Mouse (Mus musculus) ovary, postnatal 36 days (tissue): ENCODE measurements around the gene Erich6b.

Experiments
- DNase-seq: peaks from one replicate; pipeline ENCODE4 v3.0.0; 2022; ENCODE audit warnings: low spot score, mixed read lengths

The Erich6b gene

GRCm38 (mm10) chr14:75642080-75642479 is at the start of gene Erich6b:
TSS of gene Erich6b (plus strand) at chr14:75642259.
- peak; percentile 62 for DNase-seq

- DNase-seq, result no peak
Observed at GRCm38 (mm10) chr14:75592978-75593377, 49.1 kb upstream of the Erich6b start, which contains the start of gene Spert. TSS of gene Spert (minus strand) at chr14:75593116.

DNA sequence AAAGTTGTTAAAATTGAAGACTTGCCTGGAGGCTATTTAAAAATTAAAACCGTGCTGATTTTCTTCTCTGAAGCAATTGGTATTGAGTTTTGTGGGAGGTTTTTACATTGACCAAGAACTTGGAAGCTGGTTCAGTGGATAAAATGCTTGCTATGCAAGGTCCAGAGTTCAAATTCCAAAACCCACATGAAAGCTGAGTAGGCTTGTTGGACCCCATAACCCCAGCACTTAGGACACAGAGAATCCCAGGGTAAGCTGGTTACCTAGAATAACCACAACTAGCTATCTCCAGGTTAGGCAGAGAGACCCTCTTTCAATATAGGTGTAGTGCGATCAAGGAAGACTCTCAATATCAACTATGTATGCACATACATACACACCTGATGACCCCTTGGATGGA is 32.9 kb upstream of the Erich6b start:
- no peak for DNase-seq

GRCm38 (mm10) chr14:75616375-75616774 is 25.7 kb upstream of the Erich6b start:
- DNase-seq, result no peak

DNA sequence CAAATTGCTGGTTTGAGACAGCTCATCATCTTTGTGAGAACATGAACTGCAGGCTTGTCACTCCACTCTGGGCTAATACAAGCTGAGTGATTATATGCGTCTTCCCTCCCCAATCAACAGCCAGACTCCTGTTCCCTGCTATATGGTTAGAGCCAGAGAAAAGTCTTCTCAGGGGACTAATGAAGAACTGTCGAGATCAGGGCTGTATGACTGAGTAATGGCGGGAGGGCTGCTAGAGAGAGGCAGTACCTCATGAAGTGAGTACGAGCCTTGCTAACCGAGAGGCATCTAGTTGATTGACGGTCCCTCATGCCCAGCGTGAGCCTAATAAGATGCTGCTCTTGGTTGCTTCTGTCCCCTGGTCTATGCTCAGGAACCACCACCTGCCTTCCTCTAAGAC is 19.1 kb upstream of the Erich6b start:
- no peak for DNase-seq

GRCm38 (mm10) chr14:75628870-75629269 is 13.2 kb upstream of the Erich6b start:
- no peak for DNase-seq

DNA sequence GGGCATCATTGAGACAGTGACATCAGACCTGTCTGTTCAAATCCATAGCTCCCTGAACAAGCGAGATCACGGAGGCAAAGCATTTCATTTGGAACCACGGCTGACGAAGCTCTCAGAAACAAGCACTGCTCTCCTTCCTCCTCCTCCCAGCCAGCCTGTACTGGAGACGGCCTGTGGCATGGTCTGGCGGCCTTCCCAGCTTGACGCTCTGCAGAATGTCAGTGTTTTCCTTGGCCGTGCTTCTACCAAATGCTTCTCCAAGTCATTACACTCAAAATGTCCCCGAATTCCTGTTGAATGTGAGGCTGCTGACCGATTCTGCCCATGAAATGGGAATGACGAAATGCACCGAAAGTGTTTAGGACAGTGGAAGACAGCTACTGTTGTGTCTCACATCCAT is 6.7 kb upstream of the Erich6b start:
- peak; percentile 34 for DNase-seq

GRCm38 (mm10) chr14:75636107-75636506 is 6.0 kb upstream of the Erich6b start:
- no peak for DNase-seq

DNA sequence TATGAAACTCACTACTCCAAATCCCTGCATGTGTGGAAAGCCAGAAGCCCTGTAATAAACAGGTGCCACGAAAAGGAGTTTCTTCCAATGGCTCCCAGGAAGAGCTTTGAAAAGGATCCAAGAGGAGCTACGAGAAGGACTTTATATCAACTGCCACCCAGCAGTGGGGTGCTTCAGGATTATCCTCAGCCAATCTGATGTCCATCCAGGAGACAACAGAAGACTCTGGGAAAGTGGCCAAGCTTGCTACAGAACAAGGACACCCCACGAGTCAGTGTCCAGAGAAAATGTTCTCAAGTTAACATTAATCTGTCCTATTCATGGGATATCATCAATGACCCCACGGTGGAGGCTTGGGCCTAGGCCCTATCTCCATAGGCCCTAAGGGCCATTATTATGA is 4.4 kb upstream of the Erich6b start:
- peak; percentile 4 for DNase-seq

DNA sequence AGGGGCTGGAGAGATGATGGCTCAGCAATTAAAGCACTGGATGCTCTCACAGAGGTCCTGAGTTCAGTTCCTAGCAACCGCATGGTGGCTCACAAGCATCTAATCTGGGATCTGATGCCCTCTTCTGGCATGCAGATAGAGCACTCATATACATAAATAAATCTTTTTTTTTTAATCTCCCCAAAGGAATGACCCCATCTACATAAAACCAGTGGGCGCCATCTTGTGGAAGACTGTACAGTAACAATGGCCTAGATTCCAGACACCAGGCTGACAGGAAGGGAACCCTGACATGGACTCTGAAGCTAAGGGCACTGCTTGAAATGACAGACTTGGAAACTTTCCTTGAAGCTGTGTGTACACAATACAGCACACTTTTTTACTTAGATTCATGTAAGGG is 1.2 kb upstream of the Erich6b start:
- no peak for DNase-seq

- no peak for DNase-seq
Observed at GRCm38 (mm10) chr14:75641369-75641768, 690 bp upstream of the Erich6b start.

DNA sequence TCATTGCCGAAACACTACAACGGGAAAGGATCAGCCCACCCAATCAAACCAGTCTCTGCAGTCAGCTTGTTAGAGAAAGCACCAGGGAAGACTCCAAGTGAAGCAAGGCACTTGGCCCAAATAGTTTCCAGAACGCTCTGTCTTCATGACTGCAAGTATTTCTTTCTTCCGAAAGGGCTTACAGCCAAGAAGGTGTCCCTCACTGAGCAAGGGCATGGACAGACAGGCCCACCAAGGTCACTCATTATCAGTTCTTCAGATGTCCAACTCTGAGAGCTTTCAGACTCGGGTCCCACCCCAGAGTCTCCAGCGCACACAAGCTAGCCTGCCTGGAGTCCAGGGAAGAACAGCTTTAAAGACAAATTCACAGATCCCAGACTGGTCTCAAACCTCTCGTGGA is 3.4 kb downstream of the Erich6b start:
- DNase-seq, result peak; percentile 25

DNA sequence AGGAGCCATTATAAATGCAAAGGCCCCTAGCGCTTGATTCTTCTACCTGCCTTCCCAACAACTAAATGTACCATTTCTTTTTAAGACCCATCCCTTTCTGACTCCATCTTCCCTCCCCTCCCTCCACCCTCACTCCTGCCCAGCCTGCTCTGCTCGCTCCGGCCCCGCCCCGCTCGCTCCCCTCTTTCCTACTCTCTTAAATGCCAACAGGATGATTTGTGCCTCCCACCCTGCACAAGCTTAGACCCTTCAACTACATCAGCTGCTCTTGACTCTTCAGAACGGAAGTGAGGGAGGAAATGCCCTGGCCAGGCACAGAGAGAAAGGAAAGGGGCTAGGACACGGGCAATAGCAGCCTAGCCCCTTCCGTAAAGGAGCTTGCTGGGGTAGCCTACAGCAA is 4.0 kb downstream of the Erich6b start:
- no peak for DNase-seq

- DNase-seq, result no peak
Observed at GRCm38 (mm10) chr14:75646968-75647829, 5.1 kb downstream of the Erich6b start.

DNA sequence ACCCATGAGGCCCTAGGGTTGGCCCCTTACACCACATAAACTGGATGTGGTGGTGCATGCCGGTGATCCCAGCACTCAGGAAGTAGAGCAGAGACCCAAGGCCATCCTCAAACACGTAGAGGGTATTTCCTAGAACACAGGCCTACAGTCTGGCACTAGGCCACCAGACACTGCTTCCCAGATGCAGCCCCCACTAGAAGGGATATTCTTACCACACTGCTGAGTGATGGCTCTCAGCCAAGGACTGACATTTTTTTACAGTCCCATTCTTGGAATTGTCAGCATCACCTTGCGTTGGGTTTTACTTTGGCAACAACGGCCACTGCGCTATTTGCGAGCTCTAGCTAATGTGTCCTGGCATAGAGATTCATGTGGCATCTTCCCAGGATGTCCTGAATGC is 18.9 kb downstream of the Erich6b start:
- DNase-seq, result no peak

GRCm38 (mm10) chr14:75661548-75661947 is 19.5 kb downstream of the Erich6b start:
- DNase-seq, result no peak

DNA sequence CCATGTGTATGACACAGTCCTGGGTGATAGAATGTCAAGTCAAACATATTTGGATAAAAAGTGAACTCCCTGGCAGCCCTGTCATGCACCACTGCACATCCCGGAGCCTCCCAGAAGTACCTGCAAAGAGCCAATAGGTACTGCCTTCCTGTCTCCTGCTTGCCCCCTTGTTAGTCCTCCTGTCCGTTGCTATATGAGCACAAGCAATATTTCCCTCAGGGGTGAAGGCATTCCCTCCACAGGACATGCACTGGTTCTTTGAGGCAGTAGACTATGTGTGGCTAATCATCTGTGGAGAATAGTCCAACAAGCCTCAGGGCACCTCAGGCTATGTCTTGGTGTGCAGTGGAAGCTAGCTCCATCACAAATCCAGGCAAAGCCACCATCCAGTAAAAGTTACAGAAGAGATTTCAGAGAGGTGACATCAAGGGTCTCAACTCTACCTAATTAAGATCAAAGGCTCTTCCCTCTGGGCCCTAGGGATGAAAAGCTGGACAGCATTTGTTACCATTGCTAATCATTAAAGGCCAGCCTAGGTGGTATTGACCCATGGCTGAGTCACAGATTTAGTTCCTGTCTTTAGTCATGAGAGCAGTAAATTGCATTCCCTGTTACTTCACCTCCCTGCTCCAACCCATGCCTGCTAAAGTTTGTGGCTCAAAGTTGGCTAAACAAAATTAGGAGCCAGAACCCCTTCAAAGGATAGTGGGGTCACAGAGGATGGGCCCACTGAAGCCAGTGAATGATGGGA is 23.5 kb downstream of the Erich6b start:
- DNase-seq, result no peak

DNA sequence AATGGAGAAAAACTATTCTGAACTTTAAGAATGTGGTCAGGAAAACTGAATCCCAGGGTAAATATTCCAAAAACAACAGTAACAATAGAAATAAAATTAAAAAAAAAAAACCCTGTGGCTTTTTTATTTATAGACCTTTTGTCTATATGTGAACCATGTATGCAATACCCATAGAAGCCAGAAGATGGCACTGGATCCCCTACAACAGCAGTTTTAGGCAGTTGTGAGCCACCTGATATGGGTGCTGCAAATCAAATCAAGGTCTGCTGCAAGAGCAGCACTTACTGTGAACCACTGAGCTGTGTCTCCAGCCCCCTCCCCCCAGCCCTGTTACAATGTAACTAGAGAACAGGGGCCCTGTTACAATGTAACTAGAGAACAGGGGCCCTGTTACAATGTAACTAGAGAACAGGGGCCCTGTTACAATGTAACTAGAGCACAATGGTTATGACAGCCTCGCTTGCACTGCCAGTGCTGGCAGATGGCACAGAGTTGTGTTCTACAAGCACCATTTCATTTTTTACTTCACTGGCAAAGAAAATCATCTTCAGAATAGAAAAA is 27.1 kb downstream of the Erich6b start:
- DNase-seq, result no peak

DNA sequence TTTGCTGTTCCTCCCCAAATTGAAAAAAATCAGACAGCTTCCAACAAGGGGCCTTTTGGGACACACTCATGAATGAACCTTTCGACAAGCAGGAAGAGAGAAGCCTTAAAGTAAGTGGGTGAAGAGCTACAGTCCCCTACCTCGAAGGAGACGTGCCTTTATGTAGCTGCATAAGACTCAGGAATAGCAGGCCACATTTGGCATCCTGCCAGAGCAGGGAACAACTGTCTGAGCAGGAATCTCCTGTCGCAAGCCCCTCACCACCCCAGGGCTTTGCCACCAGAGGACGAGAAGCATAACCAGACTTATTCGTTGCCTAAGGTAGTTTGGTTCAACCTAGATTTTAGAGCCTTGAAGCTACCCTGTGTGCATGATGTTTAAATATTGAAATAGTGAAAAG is 34.3 kb downstream of the Erich6b start:
- DNase-seq, result no peak

DNA sequence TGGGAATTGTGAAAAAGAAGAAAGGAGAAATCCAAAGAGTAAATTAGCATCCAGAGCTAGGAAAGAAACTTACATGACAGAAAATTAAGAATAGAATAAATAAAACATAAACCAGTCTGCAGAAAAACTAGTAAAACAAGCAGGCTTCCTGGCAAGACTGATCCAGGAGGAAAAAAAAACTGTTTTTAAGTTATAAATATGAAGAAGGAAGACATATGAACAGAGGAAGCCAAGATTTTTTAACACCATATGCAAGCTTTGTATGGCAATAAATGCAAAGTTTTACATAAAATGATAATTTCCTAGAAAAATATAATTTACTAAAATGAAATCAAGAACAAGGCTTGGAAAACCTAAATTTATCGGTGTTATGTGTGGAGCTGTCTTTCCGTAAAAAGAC is 48.4 kb downstream of the Erich6b start:
- no peak for DNase-seq

DNA sequence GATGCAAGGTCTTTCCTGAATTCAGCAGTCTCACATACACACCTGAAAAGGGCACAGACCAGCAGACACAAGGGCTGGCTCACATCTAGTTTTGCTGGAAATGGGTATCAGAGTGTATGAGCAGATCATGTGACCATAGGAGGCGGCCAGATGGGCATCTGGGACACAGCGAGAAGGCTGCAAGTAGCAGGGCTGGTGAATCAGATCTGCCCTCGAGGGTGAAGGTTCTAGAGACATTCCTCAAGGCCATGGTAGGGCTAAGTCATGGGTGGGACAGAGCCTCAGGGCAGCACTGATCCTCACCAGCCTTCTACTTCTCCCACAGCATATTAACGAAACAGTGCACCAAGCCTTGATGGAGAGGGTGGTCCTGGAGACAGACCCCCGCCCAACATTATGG is 54.0 kb downstream of the Erich6b start:
- DNase-seq, result no peak

- no peak for DNase-seq
Observed at GRCm38 (mm10) chr14:75697928-75698327, 55.9 kb downstream of the Erich6b start.

GRCm38 (mm10) chr14:75706647-75707046 is 64.6 kb downstream of the Erich6b start:
- DNase-seq, result no peak
